Mouse (Mus musculus) splenic B cell, adult 2 months (primary cell): ENCODE measurements around the gene Aak1.
"Not testable (repeated sequence)": the region's sequence is repeated elsewhere in the genome, so short reads cannot be mapped to it uniquely, and the experiment has no call there.

Experiments used
- DNase-seq: peaks from one replicate; pipeline ENCODE4 v3.0.0-alpha.2; 2011; ENCODE audit warnings: low read depth, low spot score
- H3K27me3 ChIP-seq: 2 replicates; pipeline ENCODE4 v1.6.1; 2012; ENCODE audit warnings: mild to moderate bottlenecking, low read length, moderate library complexity, mixed read lengths; ENCODE audit not compliant: control insufficient read depth, poor library complexity, insufficient read depth, severe bottlenecking
- H3K36me3 ChIP-seq: 2 replicates; pipeline ENCODE4 v1.6.1; 2012; ENCODE audit warnings: mild to moderate bottlenecking, low read length, moderate library complexity, mixed read lengths; ENCODE audit not compliant: control insufficient read depth, poor library complexity, insufficient read depth, severe bottlenecking

The Aak1 gene

DNA sequence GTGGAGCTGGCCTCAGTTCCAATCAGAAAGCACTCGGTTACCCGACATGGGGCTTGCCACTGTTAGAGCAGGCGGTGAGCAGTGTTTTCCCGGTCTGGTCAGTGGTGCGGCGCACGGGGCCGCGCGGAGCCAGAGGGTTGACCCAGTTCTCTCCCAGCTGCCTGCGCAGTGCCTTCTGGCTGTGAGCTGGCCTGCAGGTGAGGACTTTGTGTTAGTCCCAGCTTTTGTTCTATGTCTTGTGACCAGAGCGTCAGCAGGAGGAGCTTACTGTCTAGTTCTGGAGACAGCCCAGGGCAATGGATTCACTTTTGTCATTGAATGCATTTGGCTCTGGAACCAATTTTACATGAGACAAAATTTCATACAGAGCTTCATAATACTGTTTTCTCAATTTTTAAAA is 172.5 kb downstream of the Aak1 start:
- Histone ChIP-seq H3K36me3 (peaks cover 44% of the 10 kb centered on the region), H3K27me3 (no peaks in the 10 kb centered on the region)
- no peak for DNase-seq

DNA sequence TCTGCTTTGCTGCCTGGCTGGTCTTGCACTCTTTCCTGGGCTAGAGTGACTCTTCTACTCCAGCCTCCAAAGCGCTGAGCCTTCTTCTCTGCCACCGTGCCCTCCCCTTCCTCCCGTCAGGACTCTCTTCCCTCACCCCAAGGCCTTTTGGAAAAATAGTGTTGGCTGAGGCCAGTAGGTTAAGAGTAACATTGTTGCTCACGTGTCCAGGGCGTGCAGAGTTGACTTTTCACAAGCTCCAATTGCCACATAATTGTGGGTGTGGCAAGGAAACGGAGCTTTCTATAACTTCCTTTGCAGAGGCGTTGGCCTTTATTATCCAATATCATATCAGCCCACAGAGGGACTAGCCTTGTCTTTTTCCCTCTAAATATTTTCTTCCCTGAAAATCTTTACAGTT is 177.7 kb downstream of the Aak1 start:
- no peak for DNase-seq
- H3K36me3 ChIP-seq = peaks cover 23% of the 10 kb centered on the region; the same call in 1 of the 2 replicates
- no peaks in the 10 kb centered on the region for H3K27me3 ChIP-seq

DNA sequence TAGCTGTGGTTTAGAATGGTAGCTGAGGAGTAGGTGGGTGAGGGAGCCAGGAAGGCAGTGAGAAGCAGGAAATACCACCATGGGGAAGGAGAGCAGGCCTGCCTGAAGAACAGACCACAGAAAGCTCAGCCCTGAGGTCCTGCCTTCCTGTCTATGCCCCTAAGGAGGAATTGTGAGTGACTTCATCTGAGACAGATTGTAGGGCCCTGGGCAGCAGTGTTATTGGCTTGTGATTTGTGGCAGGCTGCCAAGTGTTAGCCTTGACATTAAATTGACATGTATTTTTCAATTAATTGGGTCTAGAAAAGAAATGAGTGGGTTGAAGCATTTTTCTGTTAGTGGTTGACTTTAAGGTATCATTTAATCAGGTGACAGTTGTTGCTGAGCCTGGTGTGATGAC is 179.6 kb downstream of the Aak1 start:
- Histone ChIP-seq H3K27me3 (no peaks in the 10 kb centered on the region), H3K36me3 (peaks cover 13% of the 10 kb centered on the region; the same call in 1 of the 2 replicates)
- no peak for DNase-seq

DNA sequence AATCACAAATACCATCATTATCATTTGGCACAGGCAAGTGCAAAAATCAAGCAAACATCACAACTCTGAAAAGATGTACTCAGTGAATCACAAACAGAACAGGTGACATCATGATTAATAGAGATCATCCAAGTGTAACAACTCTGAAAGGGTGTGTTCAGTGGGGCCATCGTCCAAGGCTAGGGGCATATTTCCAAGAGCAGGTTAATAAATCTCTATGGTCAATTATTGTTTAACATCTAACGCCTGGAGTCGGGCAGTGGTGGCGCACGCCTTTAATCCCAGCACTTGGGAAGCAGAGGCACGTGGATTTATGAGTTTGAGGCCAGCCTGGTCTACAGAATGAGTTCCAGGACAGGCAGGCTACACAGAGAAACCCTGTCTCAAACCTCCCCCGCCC is 182.0 kb downstream of the Aak1 start:
- H3K27me3 ChIP-seq, DNase-seq, H3K36me3 ChIP-seq: not testable (repeated sequence)

DNA sequence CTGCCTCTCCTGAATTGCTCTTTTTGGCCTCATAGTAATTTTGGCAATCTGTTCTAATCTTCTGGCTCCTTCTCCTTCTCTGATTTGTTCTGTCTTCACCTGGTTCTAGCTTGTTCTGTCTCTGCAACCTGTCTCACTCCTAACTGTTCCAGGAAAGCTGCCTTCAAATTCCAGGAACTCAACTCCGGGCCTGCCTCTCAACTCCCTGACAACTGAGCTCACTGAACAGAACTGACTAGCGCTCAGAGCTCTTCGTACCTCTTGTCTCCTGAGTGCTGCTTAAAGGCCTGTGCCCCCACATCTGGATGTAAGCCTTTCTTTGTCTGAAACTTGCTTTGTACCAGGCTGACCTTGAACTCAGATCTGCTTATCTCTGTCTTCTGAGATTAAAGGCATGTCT is 183.1 kb downstream of the Aak1 start:
- DNase-seq = no peak
- peaks cover 7% of the 10 kb centered on the region; the same call in 1 of the 2 replicates for H3K36me3 ChIP-seq
- H3K27me3 ChIP-seq = no peaks in the 10 kb centered on the region

DNA sequence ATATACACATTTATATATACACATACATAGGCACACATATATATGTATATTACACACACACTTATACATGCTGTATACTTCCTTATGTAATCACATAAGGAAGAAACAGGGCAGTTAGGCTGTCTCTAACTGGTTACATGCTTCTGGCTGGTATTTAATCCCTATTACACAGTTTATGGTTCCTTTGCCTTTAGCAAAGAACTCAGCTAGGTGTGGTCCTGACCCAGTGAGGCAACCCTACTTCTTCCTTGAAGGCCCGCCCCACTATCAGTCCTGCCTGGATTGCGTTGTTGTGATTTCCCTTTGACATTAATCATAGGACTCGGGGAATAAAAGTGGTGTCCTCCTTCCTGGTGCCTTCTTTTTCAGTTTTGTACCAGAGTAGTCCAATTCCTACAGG is 185.1 kb downstream of the Aak1 start:
- Histone ChIP-seq H3K27me3 (no peaks in the 10 kb centered on the region), H3K36me3 (no peaks in the 10 kb centered on the region)
- no peak for DNase-seq

DNA sequence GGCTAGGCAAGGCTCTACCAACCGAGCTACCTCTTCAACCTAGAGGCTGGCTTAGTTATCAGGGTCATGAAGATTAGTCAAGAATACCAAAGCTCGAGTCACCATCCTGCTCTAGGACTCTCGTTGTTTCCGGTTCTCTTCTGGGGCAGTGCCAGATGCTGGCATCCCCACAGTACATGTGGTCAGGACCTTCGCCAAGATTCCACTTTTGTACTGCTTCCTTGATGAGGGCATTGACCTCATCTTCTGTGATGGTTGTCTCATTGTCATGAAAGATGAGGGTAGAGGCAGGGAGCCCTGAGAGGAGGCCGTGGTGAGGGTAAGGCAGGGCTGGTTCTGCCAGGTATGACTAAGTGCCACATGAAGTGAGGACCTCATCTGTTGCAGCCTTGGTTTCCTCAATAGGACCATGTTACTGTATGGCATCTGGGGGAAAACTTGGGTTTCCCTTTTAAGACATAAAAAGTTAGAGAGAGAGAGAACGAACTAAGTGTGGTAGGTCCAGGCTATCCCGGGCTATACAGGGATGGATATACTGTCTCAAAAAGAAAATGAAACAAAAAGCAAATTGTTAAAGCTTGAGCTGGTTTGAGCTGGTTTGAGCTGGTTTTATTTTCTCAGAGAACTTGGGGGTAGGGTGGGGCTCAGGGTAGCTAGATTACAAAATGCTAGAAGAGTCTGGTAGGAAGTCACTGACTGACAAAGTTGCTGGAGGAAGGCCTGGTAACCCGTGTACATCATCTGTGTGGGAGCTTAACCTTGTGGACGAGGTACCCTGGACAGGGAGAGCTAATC is 188.7 kb downstream of the Aak1 start:
- no peaks in the 10 kb centered on the region for H3K27me3 ChIP-seq
- DNase-seq = peak; percentile 15
- no peaks in the 10 kb centered on the region for H3K36me3 ChIP-seq

DNA sequence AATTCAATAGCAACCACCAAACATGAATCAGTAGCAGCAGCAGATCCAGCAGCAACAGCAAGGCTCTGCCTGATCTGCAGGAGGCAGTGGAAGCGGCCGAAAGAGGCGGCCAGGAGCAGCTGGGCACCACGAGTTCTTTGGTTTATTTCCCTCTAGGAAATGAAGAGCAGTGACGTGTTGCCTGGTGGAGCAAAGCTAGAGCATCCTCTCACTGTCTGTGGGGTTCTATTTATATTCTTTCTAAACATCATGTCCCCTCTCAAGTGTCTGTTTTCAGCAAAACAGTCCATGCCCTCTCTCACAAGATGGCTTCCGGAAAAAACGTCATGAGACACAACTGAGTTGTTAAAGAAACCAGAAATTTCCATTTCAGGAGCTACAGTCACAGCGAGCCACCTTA is 189.8 kb downstream of the Aak1 start:
- DNase-seq = no peak
- Histone ChIP-seq H3K36me3 (no peaks in the 10 kb centered on the region), H3K27me3 (no peaks in the 10 kb centered on the region)

DNA sequence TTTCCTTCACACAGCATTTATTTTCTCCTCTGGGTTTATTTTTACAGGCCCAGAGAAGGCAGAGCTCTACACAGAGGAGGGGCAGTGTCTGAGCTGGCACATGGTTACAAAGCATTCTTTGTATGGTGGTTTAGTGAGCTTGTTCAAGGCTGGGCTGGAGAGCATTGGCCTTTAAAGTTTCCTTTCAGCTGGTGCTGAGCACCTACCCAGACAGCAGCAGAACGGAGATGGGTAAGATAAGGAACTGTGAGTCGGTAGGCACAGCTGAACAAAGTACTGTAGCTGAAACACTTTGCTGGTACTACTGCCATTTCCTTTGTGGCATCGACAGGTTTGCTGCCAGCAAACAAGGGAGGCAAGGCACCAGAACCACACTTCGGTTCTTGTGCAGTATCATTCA is 191.7 kb downstream of the Aak1 start:
- peak; percentile 15 for DNase-seq

DNA sequence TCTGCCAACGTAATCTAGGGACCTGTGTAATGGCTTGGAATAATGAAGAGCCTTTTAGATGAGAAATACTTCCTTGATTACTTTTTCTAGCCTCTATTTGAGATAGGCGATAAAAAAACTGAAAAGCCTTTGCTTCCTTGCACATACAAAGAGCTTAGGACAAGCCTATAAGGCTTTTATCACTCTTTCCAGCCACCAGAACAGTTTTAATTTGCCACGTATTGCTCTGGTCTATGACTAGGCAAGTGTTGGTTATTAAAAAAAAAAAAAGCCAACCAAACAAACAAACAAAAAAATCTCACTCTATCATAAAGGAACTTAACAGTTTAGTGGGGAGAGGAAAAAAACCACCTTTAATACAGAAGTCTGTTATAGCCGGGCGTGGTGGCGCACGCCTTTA is 192.1 kb downstream of the Aak1 start:
- no peak for DNase-seq
- Histone ChIP-seq H3K27me3 (no peaks in the 10 kb centered on the region), H3K36me3 (no peaks in the 10 kb centered on the region)

More for the DNA sequence above, 191.7 kb downstream of the Aak1 start:
- no peaks in the 10 kb centered on the region for H3K36me3 ChIP-seq
- no peaks in the 10 kb centered on the region for H3K27me3 ChIP-seq

DNA sequence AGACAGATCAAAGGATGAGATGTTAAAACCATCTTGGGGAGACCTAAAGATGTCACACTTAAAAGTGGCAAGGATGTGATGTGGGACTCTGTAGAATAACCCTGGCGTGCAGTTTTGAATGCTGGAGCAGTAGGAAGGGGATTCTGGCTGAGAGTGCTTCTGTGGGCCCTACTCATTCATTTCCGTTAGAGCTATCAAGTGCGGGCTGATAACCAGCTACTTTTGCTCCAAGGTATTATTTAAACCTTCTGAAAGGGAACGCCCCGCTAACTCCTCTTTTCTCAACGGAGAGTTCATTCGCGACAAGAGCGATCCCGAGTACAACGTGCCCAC is 192.7 kb downstream of the Aak1 start:
- no peak for DNase-seq
- Histone ChIP-seq H3K36me3 (no peaks in the 10 kb centered on the region), H3K27me3 (no peaks in the 10 kb centered on the region)

DNA sequence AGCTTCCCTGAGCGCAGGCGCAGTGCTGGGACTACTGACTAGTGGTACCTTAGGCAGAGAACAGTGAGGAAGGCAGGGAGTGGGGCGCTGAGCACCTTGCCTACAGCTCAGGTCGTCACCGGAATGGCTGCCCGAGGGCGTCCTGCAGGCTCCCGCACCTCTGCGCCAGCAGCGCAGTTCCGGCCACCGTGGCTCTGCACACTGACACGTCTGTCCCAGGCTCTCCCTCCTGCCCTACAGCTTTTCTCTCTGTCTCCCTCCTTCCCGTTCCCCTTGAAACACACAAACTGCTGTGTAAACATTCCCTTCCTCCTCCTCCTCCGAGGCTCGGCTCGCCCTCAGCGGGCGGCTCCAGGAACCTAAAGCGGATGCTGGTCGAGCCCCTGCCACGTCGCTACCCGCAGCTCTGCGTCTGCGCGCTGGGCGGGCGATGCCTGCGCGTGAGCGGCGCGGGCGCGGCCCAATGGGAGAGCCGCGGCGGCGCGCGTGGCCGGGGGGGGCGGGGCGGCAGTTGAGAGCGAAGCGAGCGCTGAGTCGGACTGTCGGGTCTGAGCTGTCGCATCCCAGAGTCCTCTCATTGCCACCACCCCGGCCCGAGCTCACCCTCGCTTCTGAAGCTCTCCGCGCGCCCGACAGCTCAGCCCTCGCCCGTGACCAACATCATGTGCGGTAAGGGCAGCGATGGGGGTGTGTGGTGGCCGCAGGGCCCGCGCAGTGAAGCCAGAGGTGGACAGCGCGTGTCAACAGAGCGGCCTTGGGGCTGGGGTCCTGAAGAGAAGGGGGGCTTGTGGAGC is 193.2 kb downstream of the Aak1 start, which contains the start of gene Gfpt1:
Gene Gfpt1 (plus strand): TSS at position 510 of the 794 bp plus-strand sequence.
- no peaks in the 10 kb centered on the region for H3K36me3 ChIP-seq
- DNase-seq = peak; percentile 94
- H3K27me3 ChIP-seq = no peaks in the 10 kb centered on the region

DNA sequence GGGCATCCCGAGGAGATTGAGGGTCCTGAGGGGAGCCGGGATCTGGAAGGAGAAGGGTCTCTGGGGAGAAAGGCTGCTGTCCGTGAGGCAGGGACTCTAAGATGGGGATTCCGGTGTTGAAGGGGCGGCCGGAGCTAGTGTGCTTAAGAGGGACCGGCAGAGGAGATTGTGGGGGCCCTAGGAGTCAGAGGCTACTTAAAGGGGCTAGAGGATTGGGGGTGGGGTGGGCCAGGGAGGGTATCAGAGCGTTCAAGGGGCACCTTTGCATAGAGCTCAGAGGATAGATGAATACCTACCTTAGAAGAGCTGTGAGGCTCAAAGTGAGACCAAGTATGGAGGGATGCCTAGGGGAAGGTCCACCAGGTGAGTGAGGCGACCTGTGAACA is 193.8 kb downstream of the Aak1 start:
- no peak for DNase-seq
- Histone ChIP-seq H3K36me3 (no peaks in the 10 kb centered on the region), H3K27me3 (no peaks in the 10 kb centered on the region)

DNA sequence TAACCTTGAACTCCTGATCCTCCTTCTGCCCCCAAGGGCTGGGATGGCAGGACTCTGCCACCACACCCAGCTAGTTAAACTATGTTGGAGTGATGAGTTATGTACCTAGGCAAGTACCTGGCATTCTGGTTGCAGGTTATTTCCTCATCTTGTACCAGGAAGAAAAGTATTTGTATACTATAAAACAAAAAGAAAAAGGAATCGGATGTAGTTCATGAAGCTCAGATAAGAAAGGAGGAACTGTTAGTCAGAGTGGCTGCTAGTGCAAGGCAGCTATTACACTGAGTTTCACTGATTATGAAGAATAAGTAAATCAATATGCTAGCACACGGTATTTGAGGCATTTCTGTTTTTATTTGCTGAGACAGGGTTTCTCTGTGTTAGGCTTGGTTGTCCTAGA is 195.6 kb downstream of the Aak1 start:
- no peak for DNase-seq
- Histone ChIP-seq H3K36me3 (0 out of 2 replicates have a peak, but pooled peaks cover 3% of the 10 kb centered on the region), H3K27me3 (no peaks in the 10 kb centered on the region)

DNA sequence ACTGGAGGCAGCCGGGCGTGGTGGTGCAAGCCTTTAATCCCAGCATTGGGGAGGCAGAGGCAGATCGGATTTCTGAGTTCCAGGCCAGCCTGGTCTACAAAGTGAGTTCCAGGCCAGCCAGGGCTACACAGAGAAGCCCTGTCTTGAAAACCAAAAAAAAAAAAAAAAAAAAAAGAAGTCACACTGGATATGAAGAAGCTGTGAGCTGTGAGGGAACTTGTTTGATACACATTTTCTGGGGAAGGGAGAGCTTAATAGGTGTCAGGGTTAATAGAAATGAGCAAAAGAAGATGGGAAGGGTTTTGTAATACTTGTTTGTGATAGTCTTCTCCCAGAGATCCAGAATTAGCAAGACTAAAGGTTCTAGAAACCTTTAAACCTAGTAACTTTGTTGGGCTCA is 196.2 kb downstream of the Aak1 start:
- DNase-seq = no peak
- H3K27me3 ChIP-seq = no peaks in the 10 kb centered on the region
- 0 out of 2 replicates have a peak, but pooled peaks cover 3% of the 10 kb centered on the region for H3K36me3 ChIP-seq
